Mouse (Mus musculus) lung, embryonic 16.5 days (tissue): ENCODE measurements around the gene Bcl2l12. TPM values are rescaled to one million over a fixed set of nuclear protein-coding genes. Genes with fewer than 3 reads are reported as not detected.

Experiments
- ATAC-seq: fragments of 200-750 bp; cut with Nextera tagmentation; 2 replicates; pipeline ENCODE4 v1.8.0; 2017; ENCODE audit warnings: low read depth, mild to moderate bottlenecking, moderate library complexity
- H3K27ac ChIP-seq: fragments of 300-500 bp; sonication (generic); 2 replicates; pipeline ENCODE4 v1.5.1; 2014; ENCODE audit warnings: mild to moderate bottlenecking, control low read depth, low read length
- H3K27me3 ChIP-seq: fragments of 300-500 bp; sonication (generic); 2 replicates; pipeline ENCODE4 v1.6.1; 2014; ENCODE audit warnings: low read depth, low read length, mixed read lengths; ENCODE audit not compliant: control insufficient read depth, insufficient read depth
- H3K36me3 ChIP-seq: fragments of 300-500 bp; sonication (generic); 2 replicates; pipeline ENCODE4 v1.6.1; 2014; ENCODE audit warnings: low read length; ENCODE audit not compliant: control insufficient read depth, insufficient read depth
- H3K4me1 ChIP-seq: fragments of 300-500 bp; sonication (generic); replicated peaks from 2 replicates; pipeline ENCODE4 v1.6.1; 2014; ENCODE audit warnings: low read length, mixed read lengths; ENCODE audit not compliant: control insufficient read depth, insufficient read depth
- H3K4me2 ChIP-seq: fragments of 300-500 bp; sonication (generic); 2 replicates; pipeline ENCODE4 v1.6.1; 2014; ENCODE audit warnings: low read depth, low read length, control low read depth
- H3K4me3 ChIP-seq: fragments of 300-500 bp; sonication (generic); 2 replicates; pipeline ENCODE4 v1.5.1; 2014; ENCODE audit warnings: mild to moderate bottlenecking, low read length, control low read depth
- H3K9ac ChIP-seq: fragments of 300-500 bp; sonication (generic); 2 replicates; pipeline ENCODE4 v1.6.1; 2014; ENCODE audit warnings: low read length, control low read depth
- H3K9me3 ChIP-seq: fragments of 300-500 bp; sonication (generic); 2 replicates; pipeline ENCODE4 v1.6.1; 2016; ENCODE audit warnings: low read length; ENCODE audit not compliant: control insufficient read depth
- WGBS: fragments of 180-500 bp; shearing (Covaris S2); extraction: QIAGEN DNeasy Blood & Tissue Kit; methylation state at CpG from one replicate; pipeline ENCODE4 v1.1.7; 2014; 5-methylcytosine and 5-hydroxymethylcytosine counted together
- polyA plus RNA-seq: library from polyadenylated mRNA; unstranded; fragments of >200 nt; fragmentation: Nextera tagmentation; extraction: Ambion mirVana; gene quantifications from 2 replicates; pipeline ENCODE4 v1.2.1, GENCODE M21; 2015

Bcl2l12 gene
- polyA plus RNA-seq, 1 experiment from 2014 or later = 62.0 TPM

GRCm38 (mm10) chr7:45002440-45002839, 3.9 kb upstream of the Bcl2l12 start:
- Histone ChIP-seq H3K27ac (no peak overlapping the region), H3K9me3 (no peaks in the 10 kb centered on the region), H3K4me3 (no peak overlapping the region), H3K36me3 (peaks cover 58% of the 10 kb centered on the region), H3K27me3 (no peaks in the 10 kb centered on the region), H3K9ac (no peak overlapping the region), H3K4me2 (no peak overlapping the region), H3K4me1 (peaks cover 20% of the 10 kb centered on the region)
- ATAC-seq = no peak
- WGBS = 85% methylated on average over 7 of the region's 7 CpGs

GRCm38 (mm10) chr7:45000539-45001114, 2.1 kb upstream of the Bcl2l12 start:
- Histone ChIP-seq H3K4me1 (peaks cover 31% of the 10 kb centered on the region), H3K4me3 (no peak overlapping the region), H3K27me3 (no peaks in the 10 kb centered on the region), H3K9me3 (no peaks in the 10 kb centered on the region), H3K36me3 (peaks cover 41% of the 10 kb centered on the region), H3K27ac (no peak overlapping the region), H3K9ac (no peak overlapping the region), H3K4me2 (no peak overlapping the region)
- 85% methylated on average over 21 of the region's 21 CpGs for WGBS
- ATAC-seq = no peak

- no peak for ATAC-seq
- no peaks in the 10 kb centered on the region for H3K9me3 ChIP-seq
- H3K4me2 ChIP-seq = peak overlapping the region; percentile 89
- no peak overlapping the region for H3K27ac ChIP-seq
- H3K4me3 ChIP-seq = no peak overlapping the region
- 54% methylated on average over 11 of the region's 11 CpGs for WGBS
- H3K36me3 ChIP-seq = peaks cover 38% of the 10 kb centered on the region
- peaks cover 31% of the 10 kb centered on the region for H3K4me1 ChIP-seq
- H3K9ac ChIP-seq = peak overlapping the region; percentile 37; the same call in 1 of the 2 replicates
- no peaks in the 10 kb centered on the region for H3K27me3 ChIP-seq
These were observed 1.2 kb upstream of the Bcl2l12 start for GRCm38 (mm10) chr7:44999753-45000152.

- Histone ChIP-seq H3K9me3 (no peaks in the 10 kb centered on the region), H3K4me1 (peaks cover 31% of the 10 kb centered on the region), H3K36me3 (peaks cover 36% of the 10 kb centered on the region), H3K4me2 (peak overlapping the region; percentile 89), H3K27me3 (no peaks in the 10 kb centered on the region), H3K9ac (peak overlapping the region; percentile 80), H3K27ac (peak overlapping the region; percentile 85), H3K4me3 (peak overlapping the region; percentile 82)
- no peak for ATAC-seq
- under 1% methylated on average over 15 of the region's 15 CpGs for WGBS
These were observed 528 bp downstream of the Bcl2l12 start for GRCm38 (mm10) chr7:44997940-44998428.

- no peaks in the 10 kb centered on the region for H3K9me3 ChIP-seq
- H3K27ac ChIP-seq = peak within 1 kb of the TSS; percentile 85
- ATAC-seq = peak; percentile 95
- under 1% methylated on average over 43 of the region's 43 CpGs for WGBS
- peak within 1 kb of the TSS; percentile 82 for H3K4me3 ChIP-seq
- no peaks in the 10 kb centered on the region for H3K27me3 ChIP-seq
- peak within 1 kb of the TSS; percentile 86 for H3K9ac ChIP-seq
- H3K4me1 ChIP-seq = peaks cover 31% of the 10 kb centered on the region
- H3K4me2 ChIP-seq = peak within 1 kb of the TSS; percentile 96
- peaks cover 36% of the 10 kb centered on the region for H3K36me3 ChIP-seq
These were observed 1.1 kb downstream of the Bcl2l12 start, which contains the start of gene Irf3 for GRCm38 (mm10) chr7:44997231-44997939. Irf3 (plus strand) TSS chr7:44997648.

GRCm38 (mm10) chr7:44996672-44997071, 1.8 kb downstream of the Bcl2l12 start:
- Histone ChIP-seq H3K36me3 (peaks cover 33% of the 10 kb centered on the region), H3K4me3 (peak overlapping the region; percentile 82), H3K4me1 (peaks cover 31% of the 10 kb centered on the region), H3K27ac (peak overlapping the region; percentile 85), H3K9me3 (no peaks in the 10 kb centered on the region), H3K9ac (peak overlapping the region; percentile 86), H3K27me3 (no peaks in the 10 kb centered on the region), H3K4me2 (peak overlapping the region; percentile 96)
- WGBS = 5% methylated on average over 10 of the region's 10 CpGs
- ATAC-seq = no peak

GRCm38 (mm10) chr7:44986879-44987718, 11.4 kb downstream of the Bcl2l12 start:
- Histone ChIP-seq H3K4me2 (peak overlapping the region; percentile 52), H3K9ac (peak overlapping the region; percentile 77), H3K4me3 (peak overlapping the region; percentile 95), H3K36me3 (peaks cover 14% of the 10 kb centered on the region), H3K4me1 (peaks cover 20% of the 10 kb centered on the region), H3K27ac (peak overlapping the region; percentile 91), H3K9me3 (no peaks in the 10 kb centered on the region), H3K27me3 (no peaks in the 10 kb centered on the region)
- WGBS = under 1% methylated on average over 29 of the region's 29 CpGs
- peak; percentile 11 for ATAC-seq

GRCm38 (mm10) chr7:44986192-44986878, 12.2 kb downstream of the Bcl2l12 start, which contains the start of gene Prmt1:
Prmt1 (minus strand) TSS chr7:44986568.
- Histone ChIP-seq H3K27me3 (no peaks in the 10 kb centered on the region), H3K4me3 (peak within 1 kb of the TSS; percentile 95), H3K4me1 (peaks cover 20% of the 10 kb centered on the region), H3K9ac (peak within 1 kb of the TSS; percentile 93), H3K4me2 (peak within 1 kb of the TSS; percentile 71), H3K27ac (peak within 1 kb of the TSS; percentile 91), H3K9me3 (no peaks in the 10 kb centered on the region), H3K36me3 (peaks cover 18% of the 10 kb centered on the region)
- peak; percentile 95 for ATAC-seq
- WGBS = under 1% methylated on average over 42 of the region's 42 CpGs
